Mouse (Mus musculus): ENCODE results near the gene Hcrt. TPM values are rescaled to one million over a fixed set of nuclear protein-coding genes. Genes with fewer than 3 reads are reported as not detected.
A peak's percentile ranks its signal among the peaks of the same experiment; 100 is the strongest.

Gene Hcrt
- polyA plus RNA-seq (2014; fragmentation: Nextera tagmentation; extraction: Ambion mirVana), result not detected in 2 replicates

DNA sequence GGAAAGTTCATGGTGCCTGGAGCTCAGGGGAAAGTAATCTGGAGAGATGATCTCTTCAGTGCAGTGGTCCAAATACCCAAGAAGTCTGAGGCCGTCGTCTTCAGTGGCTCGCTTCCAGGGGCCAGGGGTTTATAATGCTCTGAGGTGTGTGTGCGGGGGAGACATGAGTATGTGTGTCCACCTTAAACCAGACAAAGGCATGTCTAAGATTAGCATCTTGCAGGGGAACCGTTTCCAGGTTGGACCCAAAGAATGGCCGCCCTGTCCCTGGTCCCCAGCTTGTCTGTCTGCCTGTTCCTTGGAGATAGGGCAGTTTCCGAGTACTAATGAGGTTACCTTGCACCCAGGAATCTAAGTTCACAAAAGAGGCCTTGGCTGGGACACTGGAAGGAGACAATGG is at the start of gene Hcrt:
Gene Hcrt, minus strand, starts transcription at position 101 of the 400 bp plus-strand sequence.
- Histone ChIP-seq H3K9ac (ENCODE audit: low read length) (peak within 1 kb of the TSS; percentile 56), H3K4me1 (ENCODE audit: control insufficient read depth, insufficient read depth, low read length) (peaks cover 13% of the 10 kb centered on the region), H3K27ac (ENCODE audit: low read depth, low read length) (no peak within 1 kb of the TSS), H3K4me3 (ENCODE audit: low read depth, low read length) (peak within 1 kb of the TSS; percentile 31), H3K27me3 (ENCODE audit: control insufficient read depth, insufficient read depth, low read length) (peaks cover 11% of the 10 kb centered on the region), H3K9me3 (ENCODE audit: control insufficient read depth, low read length) (no peaks in the 10 kb centered on the region), H3K36me3 (ENCODE audit: control insufficient read depth, insufficient read depth, low read length) (no peaks in the 10 kb centered on the region), H3K4me2 (peak within 1 kb of the TSS; percentile 61)
- no peak for ATAC-seq (ENCODE audit: low FRiP score)
- WGBS, result 82% methylated on average over 7 of the region's 7 CpGs
- DNase-seq (ENCODE audit: low spot score, missing footprints), result no peak

DNA sequence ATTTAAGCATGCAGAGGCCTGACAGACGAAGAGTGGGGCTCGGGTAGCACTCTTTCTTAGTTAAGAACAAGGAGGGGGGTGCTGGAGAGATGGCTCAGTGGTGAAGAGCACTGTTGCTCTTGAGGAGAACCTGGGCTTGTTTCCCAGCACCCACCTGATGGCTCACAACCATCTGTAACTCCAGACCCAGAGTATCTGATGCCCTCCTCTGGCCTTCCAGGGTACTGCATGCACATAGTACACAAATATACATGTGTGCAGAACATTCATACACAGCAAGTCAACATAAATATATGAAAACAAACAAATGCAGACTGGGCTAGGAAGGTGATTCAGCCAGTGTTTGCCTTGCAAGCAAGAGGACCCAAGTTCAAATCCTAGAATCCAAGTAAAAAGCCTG is 48.4 kb upstream of the Hcrt start:
- Histone ChIP-seq H3K9ac (ENCODE audit: low read length) (no peak overlapping the region), H3K9me3 (ENCODE audit: control insufficient read depth, low read length) (no peaks in the 10 kb centered on the region), H3K4me1 (ENCODE audit: control insufficient read depth, insufficient read depth, low read length) (no peaks in the 10 kb centered on the region), H3K4me3 (ENCODE audit: low read depth, low read length) (no peak overlapping the region), H3K36me3 (ENCODE audit: control insufficient read depth, insufficient read depth, low read length) (no peaks in the 10 kb centered on the region), H3K27ac (ENCODE audit: low read depth, low read length) (no peak overlapping the region), H3K27me3 (ENCODE audit: control insufficient read depth, insufficient read depth, low read length) (no peaks in the 10 kb centered on the region), H3K4me2 (no peak overlapping the region)
- 91% methylated on average over 2 of the region's 2 CpGs for WGBS
- ATAC-seq (ENCODE audit: low FRiP score), result no peak
- no peak for DNase-seq (ENCODE audit: low spot score, missing footprints)

DNA sequence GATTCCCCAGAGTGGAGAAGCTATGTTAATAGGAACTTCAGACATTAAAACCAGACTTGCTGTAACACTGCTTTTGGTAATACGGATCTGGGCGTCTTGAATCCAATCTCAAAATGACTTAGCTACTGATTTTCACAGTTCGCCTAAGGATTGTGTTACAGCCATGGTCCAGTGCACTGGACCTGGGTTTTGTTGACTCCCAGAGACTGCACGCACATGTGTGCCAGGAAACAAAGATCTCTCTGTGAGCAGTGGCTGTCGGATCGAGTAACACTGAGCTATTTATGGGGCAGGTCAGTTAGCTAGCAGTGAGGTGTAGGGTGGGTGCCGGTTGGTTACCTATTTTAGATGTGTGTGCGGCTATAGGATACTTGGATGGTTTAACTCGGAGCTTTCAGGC is 47.8 kb upstream of the Hcrt start:
- Histone ChIP-seq H3K9me3 (ENCODE audit: control insufficient read depth, low read length) (no peaks in the 10 kb centered on the region), H3K27ac (ENCODE audit: low read depth, low read length) (no peak overlapping the region), H3K4me2 (no peak overlapping the region), H3K4me1 (ENCODE audit: control insufficient read depth, insufficient read depth, low read length) (no peaks in the 10 kb centered on the region), H3K9ac (ENCODE audit: low read length) (no peak overlapping the region), H3K27me3 (ENCODE audit: control insufficient read depth, insufficient read depth, low read length) (no peaks in the 10 kb centered on the region), H3K4me3 (ENCODE audit: low read depth, low read length) (no peak overlapping the region), H3K36me3 (ENCODE audit: control insufficient read depth, insufficient read depth, low read length) (no peaks in the 10 kb centered on the region)
- 89% methylated on average over 9 of the region's 9 CpGs for WGBS
- no peak for ATAC-seq (ENCODE audit: low FRiP score)
- no peak for DNase-seq (ENCODE audit: low spot score, missing footprints)

DNA sequence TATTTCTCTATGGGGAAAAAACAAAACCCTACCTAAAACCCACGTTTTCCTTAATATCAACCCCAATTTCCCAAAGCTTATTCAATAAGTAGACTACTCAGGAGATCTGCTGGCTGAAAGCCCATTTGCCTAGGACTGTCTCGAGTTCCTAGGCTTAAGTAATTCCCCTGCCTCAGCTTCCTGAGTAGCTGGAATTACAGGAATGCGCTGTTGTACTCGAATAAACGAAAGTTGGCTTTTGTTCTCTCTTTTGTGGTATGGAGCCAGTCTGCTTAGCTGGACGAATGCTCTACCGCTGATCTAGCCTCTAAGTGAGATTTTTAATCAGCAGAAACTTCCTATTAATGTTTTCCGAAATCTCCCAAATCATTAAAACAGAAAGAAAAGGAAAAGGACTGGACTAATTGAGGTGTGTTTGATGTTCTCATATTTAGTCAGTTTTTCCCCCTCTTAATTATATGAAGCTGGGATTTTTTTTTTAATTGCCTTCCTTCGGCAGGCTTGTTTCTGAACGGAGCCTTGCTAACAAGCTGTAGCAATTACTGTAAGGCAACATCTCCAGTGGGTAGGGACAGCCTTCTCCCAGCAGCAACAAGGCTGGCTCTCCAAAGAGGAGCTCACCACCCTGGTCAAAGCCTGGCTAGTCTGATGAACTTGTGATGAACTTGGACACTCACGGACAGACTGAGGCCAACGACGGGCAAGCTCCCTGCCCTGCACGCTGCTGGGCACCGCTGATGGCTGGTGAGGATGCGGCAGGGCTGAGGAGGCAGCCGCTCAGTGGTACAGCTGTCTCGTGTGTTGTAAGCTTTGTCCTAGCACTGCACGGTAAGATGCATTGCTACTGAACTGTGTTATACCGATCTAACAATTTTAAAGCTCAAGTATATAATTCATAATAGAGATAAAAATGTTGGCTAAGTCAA is 43.9 kb upstream of the Hcrt start:
- Histone ChIP-seq H3K27me3 (ENCODE audit: control insufficient read depth, insufficient read depth, low read length) (no peaks in the 10 kb centered on the region), H3K4me3 (ENCODE audit: low read depth, low read length) (no peak overlapping the region), H3K4me1 (ENCODE audit: control insufficient read depth, insufficient read depth, low read length) (no peaks in the 10 kb centered on the region), H3K27ac (ENCODE audit: low read depth, low read length) (no peak overlapping the region), H3K4me2 (no peak overlapping the region), H3K9ac (ENCODE audit: low read length) (no peak overlapping the region), H3K36me3 (ENCODE audit: control insufficient read depth, insufficient read depth, low read length) (peaks cover 3% of the 10 kb centered on the region; the same call in 1 of the 2 replicates), H3K9me3 (ENCODE audit: control insufficient read depth, low read length) (no peaks in the 10 kb centered on the region)
- 76% methylated on average over 20 of the region's 20 CpGs for WGBS
- ATAC-seq (ENCODE audit: low FRiP score) (no peak), DNase-seq (ENCODE audit: low spot score, missing footprints) (no peak)

DNA sequence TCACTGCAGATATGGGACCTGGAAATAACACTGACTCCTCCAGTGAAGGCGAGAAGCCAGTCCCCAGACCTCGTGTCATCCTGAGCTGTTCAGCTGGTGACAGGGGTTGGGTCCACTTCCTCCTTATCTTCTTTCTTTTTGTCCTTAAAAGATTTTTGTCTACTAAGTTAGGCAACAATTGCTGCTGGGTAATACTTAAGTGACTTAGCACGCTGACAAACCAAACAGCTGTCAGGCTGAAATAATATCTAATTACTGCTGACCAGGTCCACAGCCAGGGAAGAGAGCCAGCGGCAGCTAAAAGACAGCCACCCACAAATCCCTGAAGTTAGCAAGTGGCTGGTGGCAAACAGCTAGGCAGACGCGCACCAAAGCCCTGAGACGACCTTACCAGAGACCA is 42.8 kb upstream of the Hcrt start:
- ATAC-seq (ENCODE audit: low FRiP score) (no peak), DNase-seq (ENCODE audit: low spot score, missing footprints) (no peak)
- H3K4me3 ChIP-seq (ENCODE audit: low read depth, low read length), result no peak overlapping the region
- H3K4me2 ChIP-seq, result no peak overlapping the region
- peaks cover 3% of the 10 kb centered on the region; the same call in 1 of the 2 replicates for H3K36me3 ChIP-seq (ENCODE audit: control insufficient read depth, insufficient read depth, low read length)
- H3K27ac ChIP-seq (ENCODE audit: low read depth, low read length), result no peak overlapping the region
- WGBS, result 84% methylated on average over 7 of the region's 7 CpGs
- no peaks in the 10 kb centered on the region for H3K9me3 ChIP-seq (ENCODE audit: control insufficient read depth, low read length)
- no peaks in the 10 kb centered on the region for H3K4me1 ChIP-seq (ENCODE audit: control insufficient read depth, insufficient read depth, low read length)
- H3K27me3 ChIP-seq (ENCODE audit: control insufficient read depth, insufficient read depth, low read length), result no peaks in the 10 kb centered on the region
- no peak overlapping the region for H3K9ac ChIP-seq (ENCODE audit: low read length)

DNA sequence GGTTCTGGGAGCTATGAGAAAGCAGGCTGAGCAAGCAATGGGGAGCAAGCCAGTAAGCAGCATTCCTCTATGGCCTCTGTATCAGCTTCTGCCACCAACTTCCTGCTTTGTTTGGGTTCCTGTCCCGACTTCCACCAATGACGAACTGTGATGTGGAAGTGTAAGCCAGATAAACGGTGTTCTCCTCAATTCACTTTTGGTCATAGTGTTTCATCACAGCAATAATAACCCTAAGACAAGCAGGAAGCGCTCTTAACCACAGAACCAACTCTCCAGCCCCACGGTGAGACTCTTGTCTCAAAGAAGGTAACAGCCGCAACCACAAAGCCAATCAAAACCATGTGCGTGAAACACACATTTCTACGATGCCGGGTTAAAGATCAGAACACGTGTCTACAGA is 41.7 kb upstream of the Hcrt start:
- H3K27ac ChIP-seq (ENCODE audit: low read depth, low read length), result no peak overlapping the region
- no peak overlapping the region for H3K9ac ChIP-seq (ENCODE audit: low read length)
- H3K9me3 ChIP-seq (ENCODE audit: control insufficient read depth, low read length), result no peaks in the 10 kb centered on the region
- DNase-seq (ENCODE audit: low spot score, missing footprints) (no peak), ATAC-seq (ENCODE audit: low FRiP score) (no peak)
- H3K4me1 ChIP-seq (ENCODE audit: control insufficient read depth, insufficient read depth, low read length), result no peaks in the 10 kb centered on the region
- peaks cover 3% of the 10 kb centered on the region; the same call in 1 of the 2 replicates for H3K36me3 ChIP-seq (ENCODE audit: control insufficient read depth, insufficient read depth, low read length)
- H3K4me3 ChIP-seq (ENCODE audit: low read depth, low read length), result no peak overlapping the region
- H3K4me2 ChIP-seq, result no peak overlapping the region
- WGBS, result 97% methylated on average over 10 of the region's 10 CpGs
- no peaks in the 10 kb centered on the region for H3K27me3 ChIP-seq (ENCODE audit: control insufficient read depth, insufficient read depth, low read length)

DNA sequence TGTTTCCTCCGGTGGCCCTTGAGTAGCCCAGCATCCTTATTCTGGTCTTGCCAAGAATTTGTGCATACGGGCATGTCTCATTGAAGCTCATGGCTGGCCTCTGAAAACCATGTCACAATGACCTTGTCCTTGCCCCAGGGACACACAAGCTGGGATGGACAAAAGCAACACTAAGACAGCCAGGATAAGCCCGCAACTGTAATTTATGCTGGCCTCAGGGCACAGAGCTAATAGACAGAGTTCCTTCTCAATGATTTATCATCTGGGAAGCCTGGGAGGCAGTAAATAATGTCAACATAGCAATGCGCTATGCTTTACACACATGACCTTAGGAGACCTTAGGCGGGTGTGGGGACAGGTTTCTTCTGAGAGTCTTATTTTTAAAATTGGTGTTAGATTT is 36.7 kb upstream of the Hcrt start:
- H3K9me3 ChIP-seq (ENCODE audit: control insufficient read depth, low read length), result no peaks in the 10 kb centered on the region
- no peak overlapping the region for H3K4me3 ChIP-seq (ENCODE audit: low read depth, low read length)
- DNase-seq (ENCODE audit: low spot score, missing footprints) (no peak), ATAC-seq (ENCODE audit: low FRiP score) (no peak)
- WGBS, result 85% methylated on average over 5 of the region's 5 CpGs
- no peaks in the 10 kb centered on the region for H3K4me1 ChIP-seq (ENCODE audit: control insufficient read depth, insufficient read depth, low read length)
- H3K36me3 ChIP-seq (ENCODE audit: control insufficient read depth, insufficient read depth, low read length), result peaks cover 3% of the 10 kb centered on the region; the same call in 1 of the 2 replicates
- H3K27me3 ChIP-seq (ENCODE audit: control insufficient read depth, insufficient read depth, low read length), result no peaks in the 10 kb centered on the region
- H3K4me2 ChIP-seq, result no peak overlapping the region
- H3K27ac ChIP-seq (ENCODE audit: low read depth, low read length), result no peak overlapping the region
- H3K9ac ChIP-seq (ENCODE audit: low read length), result no peak overlapping the region

DNA sequence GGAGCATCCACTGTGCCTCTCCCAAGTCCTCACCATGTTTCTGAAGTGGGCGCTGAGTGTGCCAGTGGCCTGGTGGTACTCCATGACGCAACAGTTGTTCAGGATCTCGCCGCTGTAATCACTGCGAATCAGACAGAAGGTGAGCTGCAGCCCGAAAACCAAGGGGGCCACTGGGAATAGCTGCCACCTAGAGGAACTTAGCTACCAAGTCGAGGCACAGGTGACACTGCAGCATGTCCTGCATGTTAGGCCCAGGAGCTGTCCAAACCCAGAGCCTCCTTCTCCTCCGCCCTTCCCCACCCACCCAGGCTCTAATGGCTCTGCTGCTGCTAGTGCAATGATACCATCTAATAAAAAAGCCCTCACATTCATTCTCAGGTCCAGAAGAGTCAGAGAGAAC is 33.9 kb upstream of the Hcrt start:
- H3K27ac ChIP-seq (ENCODE audit: low read depth, low read length), result no peak overlapping the region
- ATAC-seq (ENCODE audit: low FRiP score) (no peak), DNase-seq (ENCODE audit: low spot score, missing footprints) (no peak)
- WGBS, result 64% methylated on average over 8 of the region's 8 CpGs
- H3K9me3 ChIP-seq (ENCODE audit: control insufficient read depth, low read length), result no peaks in the 10 kb centered on the region
- H3K4me2 ChIP-seq, result no peak overlapping the region
- H3K36me3 ChIP-seq (ENCODE audit: control insufficient read depth, insufficient read depth, low read length), result no peaks in the 10 kb centered on the region
- no peak overlapping the region for H3K9ac ChIP-seq (ENCODE audit: low read length)
- H3K4me1 ChIP-seq (ENCODE audit: control insufficient read depth, insufficient read depth, low read length), result no peaks in the 10 kb centered on the region
- H3K27me3 ChIP-seq (ENCODE audit: control insufficient read depth, insufficient read depth, low read length), result no peaks in the 10 kb centered on the region
- no peak overlapping the region for H3K4me3 ChIP-seq (ENCODE audit: low read depth, low read length)

DNA sequence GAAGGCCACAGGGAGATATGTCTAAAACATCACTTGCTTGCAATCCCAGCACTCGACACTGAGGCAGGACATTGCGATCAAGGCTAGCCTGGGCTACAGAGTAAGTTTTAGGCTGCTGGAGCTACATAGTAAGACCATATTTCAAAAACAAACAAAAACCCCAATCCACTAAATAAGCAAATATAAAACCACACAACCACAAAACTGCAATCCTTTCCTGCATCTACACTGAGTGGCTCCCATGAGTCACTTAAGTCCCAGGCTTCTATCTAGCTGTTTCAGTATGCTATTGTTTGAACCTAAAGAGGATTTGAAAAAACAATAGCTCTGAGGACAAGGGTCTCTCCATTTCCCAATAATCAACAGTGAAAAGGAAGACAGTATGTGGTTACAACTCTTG is 32.7 kb upstream of the Hcrt start:
- DNase-seq (ENCODE audit: low spot score, missing footprints), result no peak

More for the DNA sequence above, 32.7 kb upstream of the Hcrt start:
- no peaks in the 10 kb centered on the region for H3K4me1 ChIP-seq (ENCODE audit: control insufficient read depth, insufficient read depth, low read length)
- no peak for ATAC-seq (ENCODE audit: low FRiP score)
- H3K4me3 ChIP-seq (ENCODE audit: low read depth, low read length), result no peak overlapping the region
- no peaks in the 10 kb centered on the region for H3K9me3 ChIP-seq (ENCODE audit: control insufficient read depth, low read length)
- H3K27ac ChIP-seq (ENCODE audit: low read depth, low read length), result no peak overlapping the region
- no peaks in the 10 kb centered on the region for H3K27me3 ChIP-seq (ENCODE audit: control insufficient read depth, insufficient read depth, low read length)
- no peaks in the 10 kb centered on the region for H3K36me3 ChIP-seq (ENCODE audit: control insufficient read depth, insufficient read depth, low read length)
- WGBS, result 92% methylated on average over 2 of the region's 2 CpGs
- H3K4me2 ChIP-seq, result no peak overlapping the region
- H3K9ac ChIP-seq (ENCODE audit: low read length), result no peak overlapping the region

Measured in midbrain, embryonic 11.5 days (tissue).